Mouse (Mus musculus) kidney, embryonic 15.5 days (tissue): ENCODE data around the gene Jak1. TPM values are rescaled to one million over a fixed set of nuclear protein-coding genes. Genes with fewer than 3 reads are reported as not detected.

Source experiments
- ATAC-seq: fragments of 200-750 bp; cut with Nextera tagmentation; replicated peaks from 2 replicates; pipeline ENCODE4 v1.8.0; 2017; ENCODE audit warnings: moderate TSS enrichment; ENCODE audit not compliant: low FRiP score
- H3K27ac ChIP-seq: fragments of 300-500 bp; sonication (generic); 2 replicates; pipeline ENCODE4 v1.5.1; 2015; ENCODE audit warnings: mild to moderate bottlenecking, inconsistent platforms
- H3K27me3 ChIP-seq: fragments of 300-500 bp; sonication (generic); 2 replicates; pipeline ENCODE4 v1.6.1; 2015; ENCODE audit warnings: inconsistent platforms
- H3K36me3 ChIP-seq: fragments of 300-500 bp; sonication (generic); 2 replicates; pipeline ENCODE4 v1.6.1; 2015; ENCODE audit warnings: inconsistent platforms
- H3K4me1 ChIP-seq: fragments of 300-500 bp; sonication (generic); 2 replicates; pipeline ENCODE4 v1.6.1; 2015; ENCODE audit warnings: inconsistent platforms
- H3K4me2 ChIP-seq: fragments of 300-500 bp; sonication (generic); 2 replicates; pipeline ENCODE4 v1.6.1; 2015; ENCODE audit warnings: moderate library complexity, mild to moderate bottlenecking, inconsistent platforms
- H3K4me3 ChIP-seq: fragments of 300-500 bp; sonication (generic); replicated peaks from 2 replicates; pipeline ENCODE4 v1.5.1; 2015; ENCODE audit warnings: mild to moderate bottlenecking, inconsistent platforms
- H3K9ac ChIP-seq: fragments of 300-500 bp; sonication (generic); 2 replicates; pipeline ENCODE4 v1.6.1; 2015; ENCODE audit warnings: mild to moderate bottlenecking, inconsistent platforms
- H3K9me3 ChIP-seq: fragments of 300-500 bp; sonication (generic); replicated peaks from 2 replicates; pipeline ENCODE4 v1.6.1; 2016; ENCODE audit warnings: inconsistent platforms
- WGBS: fragments of 180-500 bp; shearing (Covaris S2); methylation state at CpG from one replicate; pipeline ENCODE4 v1.1.7; 2015; ENCODE audit warnings: mixed read lengths; 5-methylcytosine and 5-hydroxymethylcytosine counted together
- polyA plus RNA-seq: library from polyadenylated mRNA; unstranded; fragments of >200 nt; fragmentation: Nextera tagmentation; extraction: Ambion mirVana; gene quantifications from 2 replicates; pipeline ENCODE4 v1.2.1, GENCODE M21; 2015

Gene Jak1
- polyA plus RNA-seq, 1 experiment from 2014 or later, result 88.2 TPM

DNA sequence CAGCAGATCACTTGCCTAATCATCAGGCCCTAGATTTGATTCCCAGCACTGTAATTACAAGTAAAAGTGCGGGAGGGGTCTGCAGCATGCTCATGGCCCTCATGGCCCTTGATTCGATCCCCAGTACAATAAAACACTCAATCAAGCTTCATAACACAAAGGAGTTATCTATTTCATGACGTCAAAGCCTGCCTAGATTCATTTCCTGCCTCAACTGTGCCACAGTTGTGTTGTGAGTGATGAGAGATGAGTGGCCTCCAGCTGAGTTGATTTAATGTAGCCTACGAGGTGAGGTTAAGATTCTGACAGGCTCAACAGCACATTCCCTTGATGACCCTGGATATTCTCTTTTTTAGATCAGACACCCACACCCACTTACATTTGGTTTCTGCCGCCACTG is 86.0 kb downstream of the Jak1 start:
- ATAC-seq, result no peak
- Histone ChIP-seq H3K36me3 (peaks cover 70% of the 10 kb centered on the region), H3K4me1 (0 out of 2 replicates have a peak, but pooled peaks cover 9% of the 10 kb centered on the region), H3K27ac (no peak overlapping the region), H3K4me2 (no peak overlapping the region), H3K9ac (no peak overlapping the region), H3K4me3 (no peak overlapping the region), H3K9me3 (no peaks in the 10 kb centered on the region), H3K27me3 (no peaks in the 10 kb centered on the region)
- 65% methylated on average over 5 of the region's 5 CpGs for WGBS

DNA sequence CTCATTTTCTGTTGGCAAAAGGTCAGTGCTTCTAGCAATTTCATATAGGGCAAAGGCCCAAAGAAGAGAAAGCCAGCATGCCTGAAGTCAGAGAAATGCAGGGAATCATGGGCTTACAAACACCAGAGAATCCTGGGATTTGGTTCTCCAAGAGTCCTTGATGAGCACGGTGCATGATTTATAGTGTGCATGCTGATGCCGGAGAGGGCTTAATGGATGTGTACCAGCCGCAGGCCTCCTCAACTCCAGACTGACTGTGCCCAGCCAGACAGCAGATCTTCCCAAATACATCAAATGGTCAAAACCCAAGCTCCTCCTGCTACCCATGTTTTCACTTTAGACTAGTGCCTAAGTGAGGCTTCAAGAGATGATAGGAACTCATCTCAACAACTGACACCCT is 87.3 kb downstream of the Jak1 start:
- ATAC-seq, result no peak
- Histone ChIP-seq H3K27me3 (no peaks in the 10 kb centered on the region), H3K9ac (no peak overlapping the region), H3K27ac (no peak overlapping the region), H3K4me2 (no peak overlapping the region), H3K36me3 (peaks cover 78% of the 10 kb centered on the region), H3K9me3 (no peaks in the 10 kb centered on the region), H3K4me1 (0 out of 2 replicates have a peak, but pooled peaks cover 5% of the 10 kb centered on the region), H3K4me3 (no peak overlapping the region)
- WGBS, result 64% methylated on average over 3 of the region's 3 CpGs

DNA sequence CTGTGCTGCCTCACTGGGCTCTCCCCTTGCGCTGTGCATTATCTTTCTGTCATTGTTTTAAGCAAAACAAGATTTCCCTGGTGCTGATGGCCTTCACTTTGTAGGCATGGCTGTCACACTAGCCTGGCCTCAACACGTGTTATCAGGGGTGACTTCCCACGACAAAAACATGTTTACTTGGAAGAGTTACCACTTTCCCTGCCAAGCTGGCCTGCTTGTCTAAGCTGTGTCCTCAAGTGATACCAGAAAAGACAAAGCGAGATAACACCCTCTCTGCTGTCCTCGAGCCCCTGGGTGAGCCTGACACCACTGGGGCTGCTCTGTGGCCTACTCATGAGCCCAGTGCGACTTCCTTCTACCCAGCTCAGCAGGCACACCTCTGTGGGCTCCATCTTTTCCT is 89.0 kb downstream of the Jak1 start:
- WGBS, result 84% methylated on average over 6 of the region's 6 CpGs
- no peak overlapping the region for H3K4me2 ChIP-seq
- ATAC-seq, result no peak
- peaks cover 82% of the 10 kb centered on the region for H3K36me3 ChIP-seq
- no peaks in the 10 kb centered on the region for H3K9me3 ChIP-seq
- no peak overlapping the region for H3K4me3 ChIP-seq
- no peak overlapping the region for H3K9ac ChIP-seq
- H3K4me1 ChIP-seq, result no peaks in the 10 kb centered on the region
- H3K27me3 ChIP-seq, result no peaks in the 10 kb centered on the region
- no peak overlapping the region for H3K27ac ChIP-seq

DNA sequence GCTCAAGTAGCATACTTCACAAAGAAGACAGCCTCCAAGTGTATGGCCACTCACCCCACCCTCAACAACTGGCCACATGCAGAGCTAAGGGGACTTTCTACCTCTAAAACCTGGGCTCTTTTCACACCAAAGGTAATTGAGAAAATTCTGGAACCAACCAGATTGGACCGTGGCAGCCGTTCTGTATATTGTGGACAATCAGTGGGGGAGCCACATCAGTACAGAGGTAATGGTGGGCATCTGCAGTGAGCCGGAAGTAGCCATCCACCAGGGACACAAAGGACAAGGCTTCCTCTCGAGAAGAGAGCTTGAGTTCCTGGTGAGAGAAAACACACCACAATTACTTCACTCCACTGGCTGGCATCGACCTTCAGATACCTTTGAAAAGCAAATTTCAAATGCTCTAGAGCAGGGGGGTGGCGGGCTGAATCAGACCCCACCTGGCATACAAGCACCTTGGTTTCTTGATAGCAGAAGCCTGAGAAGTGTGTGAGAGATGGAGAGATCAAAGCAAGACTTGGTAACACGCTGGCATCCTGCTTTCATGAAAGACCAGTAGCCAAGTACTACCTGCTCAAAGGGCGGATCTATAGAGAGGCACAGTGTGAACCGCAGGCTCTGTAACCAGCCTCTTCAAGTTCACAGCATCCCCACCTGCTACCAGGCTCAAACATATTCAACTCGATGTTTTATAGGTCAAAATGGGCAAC is 90.0 kb downstream of the Jak1 start:
- Histone ChIP-seq H3K9me3 (no peaks in the 10 kb centered on the region), H3K36me3 (peaks cover 85% of the 10 kb centered on the region), H3K9ac (no peak overlapping the region), H3K4me3 (no peak overlapping the region), H3K4me2 (no peak overlapping the region), H3K27me3 (no peaks in the 10 kb centered on the region), H3K4me1 (no peaks in the 10 kb centered on the region), H3K27ac (no peak overlapping the region)
- ATAC-seq, result no peak
- 83% methylated on average over 10 of the region's 10 CpGs for WGBS

DNA sequence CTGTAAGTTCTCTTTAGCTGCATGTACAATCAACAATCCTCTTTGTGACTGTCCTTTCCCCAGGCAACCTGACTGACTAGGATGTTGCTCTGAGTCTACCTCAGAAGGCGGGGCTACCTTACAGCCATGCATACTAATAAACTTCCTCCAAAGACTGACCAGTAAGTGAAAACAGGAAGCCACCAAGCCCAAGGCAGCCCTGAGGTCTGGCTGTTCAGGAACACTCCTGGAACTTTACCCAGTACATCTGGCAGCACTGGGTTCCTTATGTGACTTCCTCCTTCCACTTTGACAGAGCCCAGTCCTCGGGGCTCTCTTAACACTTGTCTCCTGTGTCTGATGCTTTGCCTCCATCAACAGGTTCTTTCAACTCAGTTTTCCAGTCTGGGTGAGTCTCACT is 92.3 kb downstream of the Jak1 start:
- Histone ChIP-seq H3K9ac (no peak overlapping the region), H3K27me3 (no peaks in the 10 kb centered on the region), H3K9me3 (no peaks in the 10 kb centered on the region), H3K4me3 (no peak overlapping the region), H3K27ac (no peak overlapping the region; the same call in 1 of the 2 replicates), H3K4me1 (no peaks in the 10 kb centered on the region), H3K36me3 (peaks cover 86% of the 10 kb centered on the region), H3K4me2 (no peak overlapping the region)
- ATAC-seq, result no peak
- 85% methylated on average over 2 of the region's 2 CpGs for WGBS

GRCm38 (mm10) chr4:101168189-101168778 is 96.8 kb downstream of the Jak1 start:
- H3K9me3 ChIP-seq, result no peaks in the 10 kb centered on the region
- H3K4me1 ChIP-seq, result no peaks in the 10 kb centered on the region
- H3K4me3 ChIP-seq, result no peak overlapping the region
- 52% methylated on average over 6 of the region's 6 CpGs for WGBS
- ATAC-seq, result peak; percentile 30; the same call in 1 of the 2 replicates
- no peaks in the 10 kb centered on the region for H3K27me3 ChIP-seq
- H3K9ac ChIP-seq, result no peak overlapping the region
- no peak overlapping the region for H3K4me2 ChIP-seq
- no peak overlapping the region for H3K27ac ChIP-seq
- H3K36me3 ChIP-seq, result peaks cover 80% of the 10 kb centered on the region

DNA sequence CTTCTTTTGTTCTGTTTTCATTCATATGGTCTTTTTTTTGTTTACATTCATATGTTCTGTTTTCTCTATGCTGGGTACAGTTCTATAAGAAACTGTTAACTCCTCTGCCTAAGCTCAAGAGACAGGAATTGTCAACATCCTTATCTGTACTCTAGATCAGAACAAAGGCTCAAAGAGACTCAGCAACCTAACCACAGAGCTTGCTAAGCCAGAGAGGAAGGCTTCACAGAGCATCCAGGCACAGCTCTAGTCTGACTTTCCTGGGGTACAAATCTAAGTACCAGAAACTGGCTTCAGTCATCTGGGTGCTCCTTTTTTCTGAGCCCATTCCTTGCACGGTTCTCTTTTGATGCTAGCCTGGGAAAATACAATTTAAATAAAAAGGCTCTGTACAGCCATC is 97.3 kb downstream of the Jak1 start:
- ATAC-seq, result no peak
- Histone ChIP-seq H3K27ac (no peak overlapping the region), H3K4me1 (no peaks in the 10 kb centered on the region), H3K27me3 (no peaks in the 10 kb centered on the region), H3K36me3 (peaks cover 81% of the 10 kb centered on the region), H3K4me2 (no peak overlapping the region), H3K9ac (no peak overlapping the region), H3K9me3 (no peaks in the 10 kb centered on the region), H3K4me3 (no peak overlapping the region)
- 93% methylated on average over 1 of the region's 1 CpGs for WGBS

GRCm38 (mm10) chr4:101165776-101166175 is 99.3 kb downstream of the Jak1 start:
- ATAC-seq, result no peak
- Histone ChIP-seq H3K36me3 (peaks cover 83% of the 10 kb centered on the region), H3K4me2 (no peak overlapping the region), H3K4me3 (no peak overlapping the region), H3K9ac (no peak overlapping the region), H3K4me1 (peaks cover 6% of the 10 kb centered on the region; the same call in 1 of the 2 replicates), H3K27me3 (no peaks in the 10 kb centered on the region), H3K9me3 (no peaks in the 10 kb centered on the region), H3K27ac (no peak overlapping the region)
- WGBS, result 79% methylated on average over 4 of the region's 4 CpGs

DNA sequence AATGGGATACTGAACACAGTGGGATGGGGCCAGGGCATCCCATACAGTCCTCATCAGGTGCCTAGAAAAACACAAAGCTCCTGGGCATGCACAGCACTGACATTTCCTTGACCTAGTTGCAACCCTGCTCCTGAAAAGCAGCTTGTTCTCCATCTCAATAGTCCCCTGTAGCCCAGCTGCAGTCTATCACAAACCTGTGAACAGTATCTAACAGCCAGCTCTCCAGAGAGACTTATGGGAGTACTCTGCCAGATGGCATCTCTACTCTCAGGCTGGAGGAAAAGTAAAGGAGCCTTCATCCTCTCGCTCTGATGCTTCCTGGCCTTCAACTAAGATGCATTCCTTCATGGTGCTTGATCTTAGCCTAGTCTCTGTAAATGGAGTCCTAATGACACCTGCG is 100.4 kb downstream of the Jak1 start:
- no peak for ATAC-seq
- no peaks in the 10 kb centered on the region for H3K9me3 ChIP-seq
- WGBS, result 76% methylated on average over 2 of the region's 2 CpGs
- no peak overlapping the region for H3K4me3 ChIP-seq
- no peak overlapping the region for H3K27ac ChIP-seq
- no peak overlapping the region for H3K4me2 ChIP-seq
- no peak overlapping the region for H3K9ac ChIP-seq
- H3K4me1 ChIP-seq, result peaks cover 12% of the 10 kb centered on the region; the same call in 1 of the 2 replicates
- no peaks in the 10 kb centered on the region for H3K27me3 ChIP-seq
- H3K36me3 ChIP-seq, result peaks cover 82% of the 10 kb centered on the region

- Histone ChIP-seq H3K36me3 (peaks cover 83% of the 10 kb centered on the region), H3K4me2 (no peak overlapping the region), H3K4me3 (no peak overlapping the region), H3K4me1 (peaks cover 16% of the 10 kb centered on the region; the same call in 1 of the 2 replicates), H3K27me3 (no peaks in the 10 kb centered on the region), H3K27ac (no peak overlapping the region), H3K9me3 (no peaks in the 10 kb centered on the region), H3K9ac (no peak overlapping the region)
- no peak for ATAC-seq
- WGBS, result 80% methylated on average over 2 of the region's 2 CpGs
Measured at GRCm38 (mm10) chr4:101164189-101164588, 100.9 kb downstream of the Jak1 start.

DNA sequence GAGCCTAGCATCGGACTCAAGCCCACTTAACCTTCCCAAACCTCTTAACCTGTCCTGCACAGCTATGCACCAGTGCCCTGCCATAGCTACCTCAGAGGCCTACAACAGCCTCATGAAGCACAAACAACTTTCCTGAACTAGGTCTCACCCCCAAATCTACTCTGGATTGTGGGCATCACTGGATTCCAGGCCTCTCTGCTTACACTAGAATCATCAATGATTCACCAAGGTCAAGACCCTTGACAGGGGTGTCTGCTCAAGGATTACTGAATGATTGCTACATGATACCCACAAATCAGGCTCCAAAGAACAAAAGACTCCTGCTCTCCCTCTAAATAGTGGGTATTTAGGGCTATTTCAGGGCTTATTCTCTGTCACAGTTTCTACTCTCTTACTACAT is 104.3 kb downstream of the Jak1 start:
- peaks cover 95% of the 10 kb centered on the region for H3K36me3 ChIP-seq

DNA sequence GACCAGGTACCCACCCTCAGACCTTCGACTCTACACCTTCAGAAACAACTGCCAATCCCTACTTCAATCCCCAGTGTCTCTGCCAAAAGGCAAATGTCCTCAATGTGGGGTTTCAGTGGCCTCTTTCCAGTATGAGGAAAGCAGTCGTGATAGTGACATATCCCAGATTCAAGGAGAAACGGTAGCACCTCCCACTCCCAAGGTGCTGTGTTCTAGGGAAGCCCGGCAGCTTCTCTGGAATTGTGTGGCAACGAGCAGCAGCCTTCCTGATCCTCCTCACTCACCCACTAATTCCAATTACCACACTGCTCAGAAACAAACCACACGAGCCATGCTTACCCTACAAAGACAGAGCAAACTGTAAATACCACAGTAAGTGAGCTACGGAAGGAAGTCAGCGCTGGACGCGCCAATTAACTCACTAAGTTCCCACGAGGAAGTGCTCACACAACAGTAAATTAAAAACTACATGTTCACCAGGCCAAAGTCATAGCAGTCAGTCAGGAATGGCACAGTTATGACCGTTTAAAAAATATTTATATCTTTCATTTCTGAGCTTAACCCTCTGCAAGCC is 105.8 kb downstream of the Jak1 start:
- no peaks in the 10 kb centered on the region for H3K27me3 ChIP-seq
- no peak overlapping the region for H3K4me2 ChIP-seq
- H3K9me3 ChIP-seq, result no peaks in the 10 kb centered on the region
- H3K36me3 ChIP-seq, result peaks cover 96% of the 10 kb centered on the region
- H3K9ac ChIP-seq, result no peak overlapping the region
- no peak overlapping the region for H3K4me3 ChIP-seq
- H3K4me1 ChIP-seq, result peaks cover 17% of the 10 kb centered on the region; the same call in 1 of the 2 replicates
- no peak for ATAC-seq
- H3K27ac ChIP-seq, result no peak overlapping the region
- 62% methylated on average over 12 of the region's 12 CpGs for WGBS

More for the DNA sequence above, 104.3 kb downstream of the Jak1 start:
- 65% methylated on average over 1 of the region's 1 CpGs for WGBS
- Histone ChIP-seq H3K9me3 (no peaks in the 10 kb centered on the region), H3K27me3 (no peaks in the 10 kb centered on the region), H3K9ac (no peak overlapping the region), H3K4me2 (no peak overlapping the region), H3K27ac (peak overlapping the region; percentile 16; the same call in 1 of the 2 replicates), H3K4me3 (no peak overlapping the region), H3K4me1 (peaks cover 17% of the 10 kb centered on the region; the same call in 1 of the 2 replicates)
- ATAC-seq, result 0 out of 2 replicates have a peak, but pooled peaks have one; percentile 34
